Mouse (Mus musculus): ENCODE results near the gene Rasa2. TPM values are rescaled to one million over a fixed set of nuclear protein-coding genes. Genes with fewer than 3 reads are reported as not detected.
"Not testable (repeated sequence)": the region's sequence is repeated elsewhere in the genome, so short reads cannot be mapped to it uniquely, and the experiment has no call there.

Gene Rasa2
- total RNA-seq, 4 experiments from 2014 or later, result 2.1 to 3.3 (median 2.4) TPM

DNA sequence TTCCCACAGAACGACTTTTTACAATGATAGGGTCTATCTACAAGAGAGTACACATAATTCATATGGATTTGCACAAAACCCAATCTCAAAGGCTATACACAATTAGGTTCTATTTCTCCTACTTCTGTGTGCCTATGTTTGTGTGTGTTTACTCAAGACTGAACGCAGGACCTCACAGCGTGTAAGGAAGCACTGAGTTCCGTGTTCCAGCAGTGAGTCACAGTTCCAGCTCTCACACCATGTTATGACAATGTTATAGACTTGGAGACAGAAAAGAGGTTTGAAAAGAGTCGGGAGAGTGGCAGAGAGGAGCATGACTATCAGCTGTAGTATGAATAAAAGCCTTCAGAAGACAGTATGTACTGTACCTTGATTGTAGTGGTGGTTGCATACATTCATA, 42.1 kb downstream of the Rasa2 start:
- DNase-seq (ENCODE audit: low spot score in 2 of 2), result no peak

DNA sequence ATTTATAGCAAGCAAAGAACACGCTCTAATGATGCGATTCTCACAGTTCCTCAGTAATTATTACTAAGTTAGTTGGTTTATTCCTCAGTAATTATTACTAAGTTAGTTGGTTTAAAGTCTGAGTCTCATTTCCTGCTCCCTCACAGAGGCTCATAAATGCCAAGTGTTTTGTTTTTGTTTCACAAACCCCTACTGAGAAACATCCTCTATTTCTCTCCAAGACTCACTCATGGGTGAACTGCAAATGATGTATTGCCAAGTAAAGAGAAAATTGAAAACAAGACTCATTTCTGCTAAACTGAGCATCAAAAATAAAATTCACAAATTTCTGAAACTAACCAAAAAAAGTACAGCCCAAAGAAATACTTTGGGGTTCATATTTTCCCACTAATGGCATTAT, 47.9 kb downstream of the Rasa2 start:
- DNase-seq (ENCODE audit: low spot score in 2 of 2), result no peak

DNA sequence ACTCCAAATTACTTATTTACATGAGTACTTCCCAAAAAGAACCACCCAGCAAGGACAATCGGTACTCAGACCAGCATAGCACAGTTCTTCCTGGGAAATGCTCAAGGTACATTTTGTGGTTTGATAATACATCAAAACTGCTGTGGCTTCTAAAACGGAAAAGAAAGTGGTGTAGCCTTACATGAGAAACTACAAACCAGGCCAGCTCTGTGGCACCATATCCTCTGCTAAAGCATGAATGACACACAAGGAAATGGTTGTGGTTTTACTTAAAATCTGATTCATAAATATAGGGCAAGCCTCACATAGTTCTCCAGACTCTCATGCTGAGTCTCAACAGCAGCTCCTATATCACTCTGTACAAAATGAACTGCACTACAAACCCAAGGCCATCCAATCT, 48.3 kb downstream of the Rasa2 start:
- DNase-seq (ENCODE audit: low spot score in 2 of 2), result no peak

DNA sequence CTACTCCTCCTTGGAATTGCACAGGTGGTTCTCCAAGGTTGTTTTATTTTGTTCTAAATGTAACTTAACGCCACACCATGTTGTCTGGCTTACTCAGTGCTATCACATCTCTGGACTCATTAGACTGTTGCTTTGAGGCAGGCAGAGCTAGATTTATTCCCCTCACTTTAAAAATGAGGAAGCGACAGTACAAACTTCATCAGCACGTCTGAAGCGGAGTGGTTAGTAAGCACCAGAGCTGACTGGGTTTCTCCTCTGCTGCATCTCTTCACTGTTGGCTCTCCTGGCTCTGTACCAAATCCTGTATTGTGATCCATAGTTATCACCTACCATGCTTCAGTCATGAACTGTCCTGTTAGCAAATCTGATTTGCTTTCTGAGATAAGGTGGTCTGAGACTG, 53.2 kb downstream of the Rasa2 start:
- no peak for DNase-seq (ENCODE audit: low spot score in 2 of 2)

DNA sequence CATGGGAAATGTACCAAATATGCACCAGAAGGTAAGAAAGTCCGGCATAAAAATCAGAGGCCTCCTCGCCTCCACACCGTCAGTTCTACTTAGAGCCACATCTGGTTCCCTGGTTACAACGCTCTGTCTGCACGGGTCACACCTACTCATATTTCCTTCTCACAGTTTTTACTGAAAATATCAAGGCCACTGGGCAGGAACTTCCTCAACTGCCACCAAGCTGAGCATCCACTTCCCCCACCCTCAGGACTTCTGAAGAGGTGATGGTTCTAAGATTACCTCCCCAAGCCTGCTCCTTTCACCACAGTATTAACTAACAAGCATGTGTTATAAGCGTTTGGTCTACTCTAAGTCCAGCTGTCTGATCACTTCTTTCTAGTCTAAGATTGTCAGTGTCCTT, 53.7 kb downstream of the Rasa2 start:
- no peak for DNase-seq (ENCODE audit: low spot score in 2 of 2)

DNA sequence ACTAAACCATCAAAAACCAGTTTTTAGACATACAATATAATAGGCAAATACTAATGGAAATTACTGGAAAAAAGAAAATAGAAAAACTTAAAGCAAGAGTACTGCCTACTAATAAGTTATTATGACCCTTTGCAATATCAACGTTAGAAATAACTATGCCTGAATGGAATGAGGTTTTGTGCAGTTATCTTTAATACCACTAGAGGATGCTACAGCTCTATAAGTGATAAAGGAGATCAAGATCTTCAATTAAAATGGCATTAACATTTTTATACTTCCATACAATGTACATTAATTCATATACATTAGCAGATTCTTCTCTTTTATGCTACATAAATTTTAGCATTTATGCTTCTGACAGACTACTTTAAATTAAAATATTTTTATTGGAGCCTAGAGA, 58.2 kb downstream of the Rasa2 start:
- DNase-seq (ENCODE audit: low spot score in 2 of 2), result no peak

DNA sequence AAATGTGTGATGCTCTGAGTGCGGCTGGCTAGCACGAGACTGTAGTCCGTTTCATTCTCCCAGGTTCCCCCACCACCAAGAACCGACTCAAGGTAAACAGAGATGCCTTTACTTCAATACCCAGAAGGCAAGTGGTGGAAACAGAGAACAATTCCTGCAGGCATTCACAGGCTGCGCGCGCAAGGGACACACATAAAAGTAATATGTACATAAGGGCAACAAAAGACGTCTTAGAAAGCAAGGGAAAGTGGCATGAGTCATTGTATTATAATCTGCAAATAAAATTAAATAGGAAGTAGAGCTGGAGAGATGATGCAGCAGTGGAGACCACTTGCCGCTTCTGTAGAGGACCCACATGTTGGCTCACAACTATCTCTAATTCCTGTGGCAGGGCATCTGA, 58.7 kb downstream of the Rasa2 start:
- DNase-seq (ENCODE audit: low spot score in 2 of 2), result no peak

DNA sequence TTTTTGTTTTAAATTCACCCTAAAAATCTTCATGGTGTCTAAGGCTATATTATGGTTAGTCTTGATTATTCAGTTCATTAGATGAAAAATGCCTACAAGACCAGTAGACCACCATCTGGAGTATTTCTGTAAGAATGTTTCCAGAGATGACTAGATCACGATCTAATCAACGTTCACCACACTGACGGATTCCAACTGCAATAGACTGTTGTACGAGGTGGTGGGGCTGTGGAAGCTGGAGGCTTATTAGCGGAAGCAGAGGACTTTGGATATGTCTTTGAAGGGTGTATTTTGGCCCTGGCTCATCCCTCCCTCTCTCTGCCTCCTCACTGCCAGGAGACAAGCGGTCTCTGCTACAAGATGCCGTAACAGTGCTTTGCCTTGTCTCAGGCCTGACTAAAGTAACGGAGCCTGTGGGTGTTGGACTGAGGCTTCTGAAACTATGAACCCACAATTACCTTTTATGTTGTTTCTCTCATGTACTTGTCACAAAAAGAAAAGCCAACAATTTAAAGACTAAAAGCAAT, 64.9 kb downstream of the Rasa2 start:
- no peak for DNase-seq (ENCODE audit: low spot score in 2 of 2)

DNA sequence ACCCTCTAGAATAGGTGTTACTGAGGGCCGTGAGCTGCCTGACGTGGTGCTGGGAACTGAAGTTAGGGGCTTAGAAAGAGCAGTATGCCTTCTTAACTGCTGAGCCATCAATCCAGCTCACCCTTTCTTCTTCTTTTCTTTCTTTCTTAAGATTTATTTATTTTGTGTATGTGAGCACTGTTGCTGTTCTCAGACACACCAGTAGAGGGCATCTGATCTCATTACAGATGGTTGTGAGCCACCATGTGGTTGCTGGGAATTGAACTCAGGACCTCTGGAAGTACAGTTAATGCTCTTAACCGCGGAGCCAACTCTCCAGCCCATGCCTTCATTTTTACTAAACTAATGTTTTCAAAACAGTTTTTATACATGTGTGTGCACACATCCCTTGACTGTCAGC, 67.9 kb downstream of the Rasa2 start:
- no peak for DNase-seq (ENCODE audit: low spot score in 2 of 2)

DNA sequence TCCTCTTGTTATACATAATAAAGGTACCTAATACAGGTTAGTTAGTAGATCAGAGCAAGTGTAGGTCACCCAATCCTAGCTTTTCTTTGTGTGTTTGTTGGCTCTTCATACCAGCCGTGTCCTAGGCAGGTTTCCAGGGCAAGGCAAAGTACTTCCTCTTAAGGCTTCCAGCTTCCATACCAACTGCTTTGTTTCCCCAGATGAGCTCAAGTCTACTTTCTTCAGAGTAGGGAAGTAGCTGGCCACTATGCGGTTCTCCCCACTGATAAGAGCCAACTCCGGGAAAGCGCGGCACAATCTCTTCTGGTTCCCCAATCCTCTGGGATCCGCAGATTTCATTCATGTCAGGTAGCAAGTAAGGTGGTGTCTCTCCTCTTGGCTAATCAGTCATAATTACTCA, 72.3 kb downstream of the Rasa2 start:
- DNase-seq (ENCODE audit: low spot score in 2 of 2), result no peak

DNA sequence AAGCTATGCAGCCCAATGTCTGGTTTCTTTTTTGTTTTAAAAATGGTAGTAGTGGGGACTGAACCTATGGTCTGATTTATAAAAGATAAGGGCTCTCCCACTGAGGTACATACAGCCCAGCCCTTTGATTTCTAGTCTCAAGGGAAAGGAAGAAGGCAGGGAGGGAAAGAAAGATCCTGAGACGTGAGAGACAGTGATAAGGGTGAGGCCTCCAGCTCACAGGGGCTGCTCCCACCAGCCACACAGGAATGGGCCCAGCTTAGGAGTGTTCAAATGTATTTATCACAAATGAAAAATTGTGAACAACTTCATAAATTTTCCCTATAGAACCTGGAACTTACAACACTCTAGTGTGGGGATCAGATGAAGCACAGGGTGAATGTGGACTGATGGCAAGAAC, 72.8 kb downstream of the Rasa2 start:
- DNase-seq (ENCODE audit: low spot score in 2 of 2), result no peak

DNA sequence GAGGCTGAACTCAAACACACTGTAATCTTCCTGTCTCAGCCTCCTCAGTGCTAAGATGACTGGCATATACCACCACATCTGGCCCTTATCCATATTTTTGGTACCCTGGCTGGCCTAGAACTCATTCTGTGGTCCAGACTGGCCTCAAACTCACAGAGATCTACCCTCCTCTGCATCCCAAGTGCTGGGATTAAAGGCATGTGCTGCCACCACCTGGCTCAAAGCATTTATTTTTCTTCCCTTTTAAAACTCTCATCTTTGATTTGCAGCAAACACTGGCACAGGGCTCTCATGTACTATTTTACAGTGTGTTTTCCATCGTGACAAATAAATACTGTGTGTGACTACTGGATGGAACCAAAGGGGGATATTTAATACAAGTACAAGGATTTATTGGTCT, 77.3 kb downstream of the Rasa2 start:
- no peak for DNase-seq (ENCODE audit: low spot score in 2 of 2)

DNA sequence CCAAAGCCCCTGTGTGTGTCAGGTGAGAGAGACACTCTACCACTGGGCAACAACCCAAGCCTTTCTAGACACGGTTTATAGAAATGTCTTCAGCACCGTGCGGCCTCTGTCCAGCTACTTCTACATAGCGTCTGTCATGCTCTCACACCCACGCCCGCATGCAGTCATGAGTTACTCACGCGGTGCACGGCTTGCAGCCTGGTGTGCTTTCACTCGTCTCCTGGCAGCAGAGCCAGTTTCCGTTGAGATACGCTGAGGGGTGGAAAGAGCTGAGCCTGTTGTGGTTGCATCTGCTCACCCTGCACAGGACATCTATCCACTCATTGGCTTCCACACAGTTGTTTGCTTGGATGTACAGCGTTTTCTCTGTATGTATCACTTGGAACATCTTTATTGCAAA, 86.0 kb downstream of the Rasa2 start:
- no peak for DNase-seq (ENCODE audit: low spot score in 2 of 2)

DNA sequence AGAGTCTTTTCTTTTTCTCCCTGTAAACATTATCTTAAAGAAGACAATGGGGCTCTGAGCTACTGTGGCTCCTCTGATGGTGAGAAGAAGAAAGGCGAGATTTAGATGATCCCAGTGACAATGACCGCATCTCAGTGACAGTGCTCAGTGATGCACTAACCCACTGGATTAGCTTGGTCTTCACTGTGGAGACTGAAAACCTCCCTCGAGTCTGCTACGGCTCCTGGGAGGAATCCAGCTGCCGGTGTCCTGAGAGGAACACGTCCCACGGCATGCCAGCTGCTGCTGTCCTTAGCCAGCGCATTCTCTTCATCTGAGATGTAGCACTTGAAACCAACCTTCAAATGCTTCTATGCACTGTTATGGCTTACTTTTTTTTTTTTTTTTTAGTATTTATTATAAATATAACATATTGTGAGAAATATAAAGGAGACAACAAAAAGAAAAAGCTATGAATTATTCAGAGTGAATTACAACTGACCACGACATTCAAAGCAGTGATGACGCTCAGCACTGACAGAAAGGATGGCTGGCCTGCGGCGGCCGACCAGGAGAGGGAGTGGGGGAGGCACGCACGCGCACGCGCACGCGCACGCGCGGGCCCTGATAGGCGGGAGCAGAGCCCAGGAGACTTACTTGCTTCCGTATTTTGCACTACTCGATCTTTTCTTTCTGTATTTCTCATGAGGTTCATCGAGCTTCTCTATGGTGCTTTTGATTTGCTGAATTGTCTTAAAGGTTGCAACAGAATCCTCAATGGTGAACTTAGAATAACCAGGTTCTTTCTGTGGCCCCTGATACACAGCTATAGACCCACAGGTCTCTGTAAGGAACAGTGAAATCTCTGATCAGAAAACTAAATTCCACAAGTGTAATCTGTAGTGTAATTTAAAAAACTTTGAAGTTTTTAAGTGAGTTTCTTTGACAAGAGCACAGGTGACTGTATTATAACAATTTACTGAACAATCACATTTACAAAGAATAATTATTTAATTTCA, 87.5 kb downstream of the Rasa2 start:
- DNase-seq (ENCODE audit: low spot score in 2 of 2), result peak in 1 of 2 experiments; percentile 22

DNA sequence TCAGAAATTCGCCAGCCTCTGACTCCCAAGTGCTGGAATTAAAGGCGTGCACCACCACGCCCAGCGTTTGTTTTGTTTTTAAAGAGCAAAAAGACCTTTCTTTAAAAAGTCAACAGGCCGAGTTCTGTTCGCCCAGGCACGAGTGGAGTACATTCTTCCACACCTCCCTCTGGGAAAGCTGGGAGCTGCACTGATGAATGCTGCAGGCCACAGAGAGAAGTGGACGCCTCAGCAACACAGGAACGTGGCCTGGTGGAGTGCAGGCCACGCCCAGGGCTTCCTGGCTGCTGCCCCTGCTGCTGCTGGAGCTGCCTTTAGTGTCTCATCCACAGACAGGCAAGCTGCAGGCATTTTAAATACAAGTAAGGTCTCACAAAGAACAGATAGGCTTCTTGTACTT, 92.5 kb downstream of the Rasa2 start:
- no peak for DNase-seq (ENCODE audit: low spot score in 2 of 2)

DNA sequence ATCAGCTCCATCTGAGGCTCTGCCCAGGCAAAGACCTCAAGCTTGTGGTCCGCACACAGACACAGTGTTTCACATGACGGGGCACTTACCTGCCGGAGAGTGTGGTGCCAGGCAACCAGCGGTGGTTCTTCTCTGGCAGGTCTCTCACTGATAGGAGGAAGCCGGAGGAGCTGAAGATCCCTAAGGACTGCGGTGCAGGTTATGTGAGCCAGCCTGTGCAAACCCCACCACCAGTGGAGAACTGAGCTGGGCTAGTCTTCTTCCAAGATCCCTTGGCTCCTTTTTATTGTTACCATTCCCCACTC, 93.8 kb downstream of the Rasa2 start:
- no peak for DNase-seq (ENCODE audit: low spot score in 2 of 2)

DNA sequence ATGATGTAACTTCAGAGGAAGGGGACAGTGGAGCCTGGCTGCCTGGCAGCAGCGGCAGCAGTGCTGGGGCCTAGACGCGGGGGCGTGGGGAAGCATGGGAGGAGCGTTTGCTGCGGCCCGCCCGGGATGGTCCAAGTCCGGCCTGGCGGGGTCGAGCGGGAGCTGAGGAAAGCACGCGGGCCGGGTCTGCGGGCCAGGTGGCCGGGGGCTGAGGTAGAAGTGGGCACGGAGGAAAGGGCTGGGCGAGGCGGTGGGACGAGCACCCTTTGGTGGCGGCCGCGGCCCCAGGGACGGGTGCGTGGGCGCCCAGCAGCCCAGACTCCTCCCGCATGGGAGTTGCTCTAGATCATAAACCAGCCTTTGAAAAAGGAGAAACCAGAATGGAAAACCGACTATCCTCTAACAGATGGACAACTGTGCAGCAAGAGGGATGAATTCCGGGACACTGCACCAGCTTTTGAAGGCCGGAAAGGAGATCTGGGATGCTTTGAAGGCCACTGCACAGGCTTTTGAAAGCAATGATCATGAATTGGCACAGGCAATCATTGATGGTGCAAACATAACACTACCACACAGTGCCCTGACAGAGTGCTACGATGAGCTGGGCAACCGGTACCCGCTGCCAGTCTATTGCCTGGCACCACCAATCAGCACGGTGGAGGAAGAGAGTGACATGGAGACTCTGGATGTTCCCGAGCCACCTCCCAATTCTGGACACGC, 94.4 kb downstream of the Rasa2 start:
- no peak for DNase-seq (ENCODE audit: low spot score in 2 of 2)

DNA sequence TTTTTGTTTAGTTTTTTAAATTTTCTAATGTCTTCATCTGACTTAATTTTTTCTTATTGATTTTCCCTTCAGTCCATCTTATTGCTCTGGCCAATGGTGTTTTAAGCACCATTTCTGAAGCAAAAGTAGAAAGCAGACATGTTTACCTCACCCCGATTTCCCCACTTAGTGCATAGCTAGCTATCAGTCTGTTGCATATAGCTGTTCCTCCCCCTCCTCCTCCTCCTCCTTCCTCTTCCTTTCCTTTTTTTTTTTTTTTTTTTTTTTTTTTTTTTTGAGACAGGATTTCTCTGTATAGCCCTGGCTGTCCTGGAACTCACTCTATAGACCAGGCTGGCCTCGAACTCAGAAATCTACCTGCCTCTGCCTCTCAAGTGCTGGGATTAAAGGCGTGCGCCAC, 95.3 kb downstream of the Rasa2 start:
- not testable (repeated sequence) for DNase-seq (ENCODE audit: low spot score in 2 of 2)

DNA sequence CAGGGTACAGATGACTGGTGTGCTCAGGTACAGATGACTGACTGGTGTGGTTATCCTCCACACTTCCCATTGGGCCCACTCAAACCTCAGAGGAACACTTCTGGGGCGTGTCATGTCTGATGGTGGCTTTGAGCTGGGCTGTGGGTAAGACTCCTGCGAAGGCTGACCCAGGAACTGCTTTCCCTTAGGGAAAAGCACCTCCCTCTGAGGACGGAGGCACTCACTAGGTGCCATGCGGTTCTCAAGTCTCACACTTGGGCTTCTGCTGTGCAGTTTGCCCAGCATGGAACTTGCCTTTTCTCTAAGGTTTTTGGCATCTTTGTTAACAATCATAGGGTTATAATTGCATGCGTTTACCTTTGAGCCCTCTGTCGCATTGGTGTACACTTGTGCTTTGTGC, 96.0 kb downstream of the Rasa2 start:
- DNase-seq (ENCODE audit: low spot score in 2 of 2), result no peak

DNA sequence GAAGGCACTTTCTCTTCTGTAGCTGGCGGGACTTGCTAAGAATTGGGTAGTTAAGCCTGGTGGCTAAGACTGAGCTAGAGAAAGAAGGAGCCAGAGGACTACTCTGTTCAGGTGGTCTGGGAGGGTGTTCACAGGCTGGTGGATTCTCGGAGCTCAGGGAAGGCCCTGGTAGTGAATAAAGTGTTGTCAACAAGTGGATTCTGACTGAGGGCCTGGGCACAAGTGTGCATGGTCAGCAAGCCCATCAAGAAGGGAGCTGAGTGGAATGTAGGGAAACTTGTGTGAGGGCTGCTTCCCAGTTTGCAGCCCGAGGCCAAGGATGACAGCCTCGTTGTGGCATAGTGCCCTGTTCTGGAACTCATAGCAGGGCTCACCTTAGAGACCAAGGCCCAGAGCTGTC, 97.2 kb downstream of the Rasa2 start:
- DNase-seq (ENCODE audit: low spot score in 2 of 2), result no peak

DNA sequence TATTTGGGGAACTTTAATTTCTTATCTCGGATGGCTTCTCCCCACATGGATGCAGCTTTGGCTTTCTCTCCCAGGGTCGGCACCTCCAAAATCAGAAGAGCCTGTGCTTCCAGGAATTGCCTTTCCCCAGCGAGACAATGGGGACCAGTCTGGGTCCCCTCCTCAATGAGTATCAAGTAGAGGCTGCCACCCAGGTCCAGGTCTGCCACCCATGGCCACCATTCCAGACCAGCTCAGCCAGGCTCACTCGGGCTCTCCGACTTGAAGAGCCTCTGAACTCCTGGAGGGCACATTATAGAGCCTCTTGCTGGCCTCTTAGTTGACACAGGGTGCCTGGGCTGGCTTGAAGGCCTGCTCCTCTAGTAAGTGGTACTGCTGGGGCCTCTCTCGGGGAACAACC, 97.9 kb downstream of the Rasa2 start:
- DNase-seq (ENCODE audit: low spot score in 2 of 2), result no peak

DNA sequence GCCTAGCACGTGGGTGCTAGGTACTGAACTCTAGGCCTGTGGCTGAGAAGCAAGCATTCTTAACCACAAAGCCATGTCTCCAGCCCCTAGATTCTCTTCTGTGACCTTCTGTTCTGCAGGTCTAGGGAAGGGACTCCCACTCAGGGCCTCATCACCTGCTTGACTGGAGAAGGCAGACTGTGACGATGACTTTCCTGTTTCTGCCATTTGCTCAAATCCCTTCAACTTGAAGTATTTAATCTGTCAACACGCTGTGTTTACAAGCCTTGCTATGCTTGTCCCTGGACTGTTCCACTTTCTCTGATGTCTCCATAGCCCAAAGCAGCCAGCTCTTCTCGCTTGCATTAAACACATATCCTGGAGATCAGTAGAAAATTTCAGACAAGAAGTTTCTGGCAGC, 98.9 kb downstream of the Rasa2 start:
- DNase-seq (ENCODE audit: low spot score in 2 of 2), result no peak

DNA sequence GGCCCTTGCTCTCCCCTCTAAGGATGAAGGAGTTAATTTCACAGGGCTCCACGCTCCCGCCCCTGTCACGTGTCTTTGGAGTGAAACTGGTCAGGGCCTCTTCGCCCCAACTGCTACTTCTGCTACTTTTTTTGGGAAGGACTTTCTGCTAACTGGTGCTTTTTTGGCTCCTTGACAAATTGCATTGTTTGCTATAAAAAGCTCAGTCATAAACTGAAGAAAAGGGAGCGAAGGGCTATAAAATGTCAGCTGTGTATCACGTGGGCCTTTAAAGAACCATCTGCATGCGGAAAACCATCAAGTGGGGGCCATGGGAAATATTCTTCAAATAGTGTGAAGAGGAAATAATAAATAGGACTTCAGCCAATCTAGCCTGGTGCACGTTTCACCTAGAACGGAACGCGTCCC, 100.7 kb downstream of the Rasa2 start:
- DNase-seq (ENCODE audit: low spot score in 2 of 2), result peak in 1 of 2 experiments; percentile 20
